Mouse (Mus musculus) kidney, adult 18-20 months (tissue): ENCODE measurements at regions not wholly inside any gene's neighbourhood (a gene's known extent, or its start where the extent isn't known, plus 50 kb on each side); places are given as distances from the start of the nearest gene placed in this dataset.
A peak's percentile ranks its signal among the peaks of the same experiment; 100 is the strongest.

Experiments used
- DNase-seq: peaks from one replicate; pipeline ENCODE4 v3.0.0; 2021

- no peak for DNase-seq
These were observed 189.3 kb downstream of the Vrk1 start for GRCm38 (mm10) chr12:106199302-106199701.

- no peak for DNase-seq
These were observed 193.5 kb downstream of the Vrk1 start for GRCm38 (mm10) chr12:106203526-106203925.

GRCm38 (mm10) chr12:106210959-106211358 is 200.9 kb downstream of the Vrk1 start:
- no peak for DNase-seq

GRCm38 (mm10) chr12:106211488-106211887 is 201.5 kb downstream of the Vrk1 start:
- DNase-seq = no peak

- no peak for DNase-seq
These were observed 202.4 kb downstream of the Vrk1 start for GRCm38 (mm10) chr12:106212397-106212796.

- no peak for DNase-seq
These were observed 210.0 kb downstream of the Vrk1 start for GRCm38 (mm10) chr12:106220071-106220470.

GRCm38 (mm10) chr12:106226276-106226675 is 216.2 kb downstream of the Vrk1 start:
- no peak for DNase-seq

GRCm38 (mm10) chr12:106226776-106227562 is 216.9 kb downstream of the Vrk1 start:
- no peak for DNase-seq

GRCm38 (mm10) chr12:106227563-106227840 is 217.5 kb downstream of the Vrk1 start:
- DNase-seq = peak; percentile 2

GRCm38 (mm10) chr12:106245178-106245840 is 235.3 kb downstream of the Vrk1 start:
- DNase-seq = no peak

- DNase-seq = no peak
These were observed 263.6 kb downstream of the Vrk1 start for GRCm38 (mm10) chr12:106273591-106273990.

- no peak for DNase-seq
These were observed 267.9 kb downstream of the Vrk1 start for GRCm38 (mm10) chr12:106277886-106278285.

GRCm38 (mm10) chr12:106282491-106283106 is 272.6 kb downstream of the Vrk1 start:
- no peak for DNase-seq

GRCm38 (mm10) chr12:106284814-106285213 is 274.8 kb downstream of the Vrk1 start:
- DNase-seq = no peak

GRCm38 (mm10) chr12:106288791-106289515 is 278.9 kb downstream of the Vrk1 start:
- no peak for DNase-seq

- no peak for DNase-seq
These were observed 281.5 kb downstream of the Vrk1 start for GRCm38 (mm10) chr12:106291476-106292046.

GRCm38 (mm10) chr12:106293117-106293516 is 283.1 kb downstream of the Vrk1 start:
- no peak for DNase-seq

GRCm38 (mm10) chr12:106295596-106295995 is 285.6 kb downstream of the Vrk1 start:
- DNase-seq = no peak

GRCm38 (mm10) chr12:106302617-106303016 is 292.6 kb downstream of the Vrk1 start:
- DNase-seq = no peak

GRCm38 (mm10) chr12:106308291-106308955 is 298.4 kb downstream of the Vrk1 start:
- DNase-seq = no peak

- DNase-seq = no peak
These were observed 299.1 kb downstream of the Vrk1 start for GRCm38 (mm10) chr12:106308956-106309610.

GRCm38 (mm10) chr12:106310171-106310570 is 300.1 kb downstream of the Vrk1 start:
- no peak for DNase-seq
